ENCODE assay signal across 7 mouse cellular contexts in genomic region chr8:83290176-83290575, GRCm38 (mm10). TPM values are rescaled to one million over a fixed set of nuclear protein-coding genes. Genes with fewer than 3 reads are reported as not detected.
DNase-seq lines count a peak whose midpoint lies in the region; ATAC-seq lines count a peak whose summit lies in the region.

Gene Ucp1, plus strand, starts transcription at chr8:83290352.

- H3K4me1 ChIP-seq in hindbrain, embryonic 10.5 days (replicated peaks): peaks cover 10% of the 10 kb centered on the region
- peaks cover 3% of the 10 kb centered on the region; the same call in 1 of the 2 replicates for H3K4me1 ChIP-seq in midbrain, embryonic 11.5 days (ENCODE audit: control insufficient read depth, insufficient read depth, low read length)

- no peaks in the 10 kb centered on the region for H3K9me3 ChIP-seq in hindbrain, embryonic 10.5 days
- no peaks in the 10 kb centered on the region for H3K9me3 ChIP-seq in midbrain, embryonic 11.5 days (ENCODE audit: control insufficient read depth, low read length)

- H3K4me3 ChIP-seq in hindbrain, embryonic 10.5 days: peak within 1 kb of the TSS; percentile 43
- no peak within 1 kb of the TSS for H3K4me3 ChIP-seq in midbrain, embryonic 11.5 days (ENCODE audit: low read depth, low read length)

- no peak within 1 kb of the TSS for H3K27ac ChIP-seq in hindbrain, embryonic 10.5 days
- H3K27ac ChIP-seq in midbrain, embryonic 11.5 days (ENCODE audit: low read depth, low read length): no peak within 1 kb of the TSS

- DNase-seq in ovary, postnatal 36 days (ENCODE audit: low spot score): peak; percentile 9
- no peak for DNase-seq in ovary, adult 18-20 months (ENCODE audit: low spot score)
- DNase-seq in hindbrain, embryonic 10.5 days (ENCODE audit: low spot score): peak; percentile 10
- peak; percentile 85 for DNase-seq in midbrain, embryonic 11.5 days (ENCODE audit: low spot score, missing footprints)
- DNase-seq in gastrocnemius, adult 18-20 months (ENCODE audit: low spot score): no peak
- DNase-seq in frontal cortex, postnatal 36 days (ENCODE audit: low spot score in 2 of 2): no peak

- H3K9ac ChIP-seq in midbrain, embryonic 11.5 days (ENCODE audit: low read length): no peak within 1 kb of the TSS

- peak; percentile 32; the same call in 1 of the 2 replicates for ATAC-seq in common myeloid progenitor, adult 5-6 weeks (replicated peaks; ENCODE audit: low read depth, poor library complexity, severe bottlenecking)
- ATAC-seq in midbrain, embryonic 11.5 days (ENCODE audit: low FRiP score): 0 out of 2 replicates have a peak, but pooled peaks have one; percentile 2

- H3K4me2 ChIP-seq in midbrain, embryonic 11.5 days: peak within 1 kb of the TSS; percentile 32

- WGBS in hindbrain, embryonic 10.5 days: 2% methylated on average over 20 of the region's 20 CpGs
- 2% methylated on average over 19 of the region's 20 CpGs for WGBS in midbrain, embryonic 11.5 days

- H3K36me3 ChIP-seq in hindbrain, embryonic 10.5 days: no peaks in the 10 kb centered on the region
- no peaks in the 10 kb centered on the region for H3K36me3 ChIP-seq in midbrain, embryonic 11.5 days (ENCODE audit: control insufficient read depth, insufficient read depth, low read length)

- peaks cover 34% of the 10 kb centered on the region for H3K27me3 ChIP-seq in hindbrain, embryonic 10.5 days (ENCODE audit: insufficient read depth, poor library complexity, severe bottlenecking)
- peaks cover 5% of the 10 kb centered on the region; the same call in 1 of the 2 replicates for H3K27me3 ChIP-seq in midbrain, embryonic 11.5 days (ENCODE audit: control insufficient read depth, insufficient read depth, low read length)

RNA-seq across cellular contexts. Expression of gene Ucp1, which starts in this region (rescaled TPM):
- not detected in 2 replicates for total RNA-seq in common myeloid progenitor, adult 5-6 weeks (2017)
- 0.10 TPM in 1 of 2 replicates, not detected in the other for polyA plus RNA-seq in hindbrain, embryonic 10.5 days (2016; fragmentation: Nextera tagmentation; extraction: Ambion mirVana)
- polyA plus RNA-seq in midbrain, embryonic 11.5 days (2014; fragmentation: Nextera tagmentation; extraction: Ambion mirVana): 0.08 TPM in 1 of 2 replicates, not detected in the other
- not detected for total RNA-seq in gastrocnemius, adult 18-20 months (2021)

Comparison
In these comparisons a context has a peak if more than half of its experiments do, and no peak if none do; other contexts are left out.
1. Peak in ATAC-seq in common myeloid progenitor, adult 5-6 weeks; RNA of the gene not detected or under 1 TPM.
2. Peak in DNase-seq and H3K4me3 ChIP-seq in hindbrain, embryonic 10.5 days; RNA of the gene not detected or under 1 TPM.
3. Peak in DNase-seq, ATAC-seq and H3K4me2 ChIP-seq in midbrain, embryonic 11.5 days; RNA of the gene not detected or under 1 TPM.